Mouse (Mus musculus): ENCODE results near the gene Vmn2r30.
"Not testable (repeated sequence)": the region's sequence is repeated elsewhere in the genome, so short reads cannot be mapped to it uniquely, and the experiment has no call there.

The Vmn2r30 gene

DNA sequence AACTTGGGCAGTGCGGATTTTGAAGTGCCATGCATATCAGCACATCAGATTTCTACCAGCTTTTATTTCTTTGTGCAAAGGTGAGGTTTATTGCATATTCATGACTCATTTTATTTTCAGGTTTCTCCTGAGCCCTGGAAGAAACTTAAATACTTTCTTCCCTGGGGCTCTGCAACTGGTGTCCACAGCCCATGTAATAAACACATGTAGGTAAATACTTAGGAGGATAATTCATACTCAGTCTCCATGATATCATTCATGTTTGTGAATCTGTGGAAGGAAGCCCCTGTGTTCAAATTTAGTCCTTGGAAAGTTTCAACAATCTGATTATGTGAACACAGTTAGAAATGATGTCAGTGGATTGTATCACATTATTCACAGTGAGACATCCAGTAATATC lies at the start of gene Vmn2r30:
Gene Vmn2r30, minus strand, starts transcription at position 101 of the 400 bp plus-strand sequence.
- not testable (repeated sequence) for DNase-seq (ENCODE audit: low spot score in 2 of 2)

- DNase-seq (ENCODE audit: low spot score in 2 of 2): not testable (repeated sequence)
These were observed 37.0 kb upstream of the Vmn2r30 start, which contains the start of gene Gm45783 for GRCm38 (mm10) chr7:7374431-7374830. Gene Gm45783 (minus strand): TSS chr7:7374573.

- DNase-seq (ENCODE audit: low spot score in 2 of 2): peak in 1 of 2 experiments; percentile 57
These were observed 41.8 kb downstream of the Vmn2r30 start for GRCm38 (mm10) chr7:7295595-7295994.

DNA sequence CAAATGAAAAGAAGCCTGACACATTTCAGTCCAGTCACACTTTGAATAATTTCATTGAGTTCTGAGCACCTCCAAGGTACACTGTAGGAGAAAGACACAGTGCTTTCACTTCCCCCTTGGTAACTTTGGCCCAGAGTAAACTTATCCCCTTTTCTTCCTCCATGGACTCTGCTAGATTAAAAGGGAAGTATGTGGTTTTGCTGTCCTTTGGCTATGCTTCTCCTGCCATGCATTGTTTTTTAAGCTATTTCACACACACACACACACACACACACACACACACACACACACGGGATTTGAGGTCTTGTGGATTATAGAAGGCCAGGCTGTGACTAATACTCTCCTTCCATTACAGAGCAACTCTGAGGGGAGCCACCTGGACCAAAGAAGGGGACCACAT lies 56.0 kb downstream of the Vmn2r30 start:
- DNase-seq (ENCODE audit: low spot score in 2 of 2): no peak

DNA sequence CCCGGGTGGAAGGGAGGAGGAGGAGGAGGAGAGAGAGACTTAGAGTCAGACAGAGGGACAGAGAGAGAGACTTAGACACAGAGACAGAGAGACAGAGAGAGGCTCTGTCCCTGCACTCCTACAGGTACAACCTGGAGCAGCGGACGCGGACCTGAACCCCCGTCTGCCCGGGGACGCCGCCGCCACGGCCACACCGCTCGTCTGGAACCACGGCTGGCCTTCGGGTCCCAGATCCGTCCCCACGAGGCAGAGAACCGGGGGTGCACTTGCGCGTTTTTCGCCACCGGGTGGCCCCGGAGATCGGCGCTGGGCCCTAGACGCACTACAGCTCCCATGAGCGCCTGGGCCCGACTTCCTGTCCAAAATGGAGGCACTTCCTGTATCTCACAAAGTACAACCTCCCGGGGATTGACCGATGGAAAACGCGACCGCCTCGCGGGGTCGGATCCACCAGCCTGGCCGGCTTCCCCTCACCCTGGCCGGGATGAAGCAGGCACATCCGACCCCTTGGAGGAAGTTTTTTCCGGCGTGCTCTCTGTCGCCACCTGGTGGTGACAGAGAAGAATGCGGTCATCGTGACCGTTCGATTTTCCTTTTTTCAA lies 59.3 kb downstream of the Vmn2r30 start, which contains the start of gene Gm45844:
Gene Gm45844, minus strand, starts transcription at position 324 of the 602 bp plus-strand sequence.
- DNase-seq (ENCODE audit: low spot score in 2 of 2): peak; percentile 87 to 96

- DNase-seq (ENCODE audit: low spot score in 2 of 2): peak in 1 of 2 experiments; percentile 53
These were observed 59.9 kb downstream of the Vmn2r30 start for GRCm38 (mm10) chr7:7277556-7277955.
